Mouse (Mus musculus) retina, embryonic 14.5 days (tissue): ENCODE data around the gene Lhx2.

Source experiments
- DNase-seq: peaks from one replicate; pipeline ENCODE4 v3.0.0-alpha.2; 2015; ENCODE audit warnings: low spot score

Lhx2 gene

GRCm38 (mm10) chr2:38405356-38405755 lies 66.3 kb downstream of the Lhx2 start:
- no peak for DNase-seq

- no peak for DNase-seq
These were observed 70.2 kb downstream of the Lhx2 start for GRCm38 (mm10) chr2:38409309-38409708.

- DNase-seq = no peak
These were observed 71.1 kb downstream of the Lhx2 start for GRCm38 (mm10) chr2:38410227-38410626.

GRCm38 (mm10) chr2:38412599-38413177 lies 73.6 kb downstream of the Lhx2 start:
- DNase-seq = peak; percentile 62

- peak; percentile 70 for DNase-seq
These were observed 78.9 kb downstream of the Lhx2 start for GRCm38 (mm10) chr2:38417970-38418369.
